Mouse (Mus musculus) kidney, embryonic 14.5 days (tissue): ENCODE measurements around the gene Ammecr1. TPM values are rescaled to one million over a fixed set of nuclear protein-coding genes. Genes with fewer than 3 reads are reported as not detected.
A peak's percentile ranks its signal among the peaks of the same experiment; 100 is the strongest.

Experiments
- ATAC-seq: fragments of 200-750 bp; cut with Nextera tagmentation; 2 replicates; pipeline ENCODE4 v1.8.0; 2017; ENCODE audit warnings: moderate number of reproducible peaks, mild to moderate bottlenecking, moderate TSS enrichment, moderate library complexity; ENCODE audit not compliant: low FRiP score, low TSS enrichment
- H3K27ac ChIP-seq: fragments of 300-500 bp; sonication (generic); 2 replicates; pipeline ENCODE4 v1.5.1; 2014; ENCODE audit warnings: low read depth, mild to moderate bottlenecking, low read length, moderate library complexity, mixed read lengths
- H3K27me3 ChIP-seq: fragments of 300-500 bp; sonication (generic); 2 replicates; pipeline ENCODE4 v1.6.1; 2014; ENCODE audit warnings: mild to moderate bottlenecking, low read length; ENCODE audit not compliant: control insufficient read depth, insufficient read depth
- H3K36me3 ChIP-seq: fragments of 300-500 bp; sonication (generic); 2 replicates; pipeline ENCODE4 v1.6.1; 2014; ENCODE audit warnings: low read length, mixed read lengths; ENCODE audit not compliant: control insufficient read depth, insufficient read depth
- H3K4me1 ChIP-seq: fragments of 300-500 bp; sonication (generic); 2 replicates; pipeline ENCODE4 v1.6.1; 2014; ENCODE audit warnings: low read length, mixed read lengths; ENCODE audit not compliant: control insufficient read depth, insufficient read depth
- H3K4me2 ChIP-seq: fragments of 300-500 bp; sonication (generic); replicated peaks from 2 replicates; pipeline ENCODE4 v1.6.1; 2014; ENCODE audit warnings: low read depth, mild to moderate bottlenecking, low read length
- H3K4me3 ChIP-seq: fragments of 300-500 bp; sonication (generic); 2 replicates; pipeline ENCODE4 v1.5.1; 2014; ENCODE audit warnings: mild to moderate bottlenecking, low read length
- H3K9ac ChIP-seq: fragments of 300-500 bp; sonication (generic); 2 replicates; pipeline ENCODE4 v1.6.1; 2014; ENCODE audit warnings: low read depth, mild to moderate bottlenecking, low read length, moderate library complexity
- H3K9me3 ChIP-seq: fragments of 300-500 bp; sonication (generic); 2 replicates; pipeline ENCODE4 v1.6.1; 2016; ENCODE audit warnings: low read length; ENCODE audit not compliant: control insufficient read depth
- WGBS: fragments of 180-500 bp; shearing (Covaris S2); extraction: QIAGEN DNeasy Blood & Tissue Kit; methylation state at CpG from one replicate; pipeline ENCODE4 v1.1.7; 2014; 5-methylcytosine and 5-hydroxymethylcytosine counted together
- polyA plus RNA-seq: library from polyadenylated mRNA; unstranded; fragments of >200 nt; fragmentation: Nextera tagmentation; extraction: Ambion mirVana; gene quantifications from 2 replicates; pipeline ENCODE4 v1.2.1, GENCODE M21; 2014

The Ammecr1 gene
- polyA plus RNA-seq, 1 experiment from 2014 or later, result 16.0 TPM

DNA sequence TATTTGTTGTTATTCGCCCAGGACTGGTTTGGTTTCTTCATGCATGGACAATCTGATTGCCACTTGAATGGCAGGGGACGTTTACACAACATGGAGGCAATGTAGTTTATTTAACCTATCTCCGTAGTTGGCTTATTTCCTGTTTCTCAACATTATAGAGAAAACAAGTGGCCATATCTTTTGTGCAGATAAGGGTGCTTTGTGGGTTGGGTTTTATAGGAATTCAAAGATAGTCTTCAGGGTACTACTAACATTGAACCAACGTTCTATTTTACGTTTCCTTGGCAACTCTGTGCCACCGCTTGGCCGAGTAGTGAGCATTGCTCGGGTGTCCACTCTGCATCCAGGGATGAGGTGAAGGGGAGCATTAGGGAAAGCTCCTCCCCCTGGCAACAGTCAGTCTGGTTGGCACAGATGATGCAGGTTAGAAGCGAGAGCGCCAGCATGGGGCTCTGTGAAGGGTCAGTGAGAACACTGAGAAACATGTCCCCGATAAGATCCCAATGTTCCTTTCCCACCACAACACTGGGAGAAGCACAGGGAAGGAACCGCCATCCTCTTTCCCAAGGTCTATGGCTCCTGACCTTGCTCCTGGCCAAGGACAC, 136.6 kb downstream of the Ammecr1 start:
- Histone ChIP-seq H3K9ac (no peak overlapping the region), H3K4me1 (peaks cover 5% of the 10 kb centered on the region; the same call in 1 of the 2 replicates), H3K27ac (no peak overlapping the region), H3K27me3 (peaks cover 2% of the 10 kb centered on the region; the same call in 1 of the 2 replicates), H3K36me3 (no peaks in the 10 kb centered on the region), H3K9me3 (no peaks in the 10 kb centered on the region), H3K4me2 (no peak overlapping the region), H3K4me3 (no peak overlapping the region)
- no peak for ATAC-seq
- WGBS, result 77% methylated on average over 12 of the region's 12 CpGs

DNA sequence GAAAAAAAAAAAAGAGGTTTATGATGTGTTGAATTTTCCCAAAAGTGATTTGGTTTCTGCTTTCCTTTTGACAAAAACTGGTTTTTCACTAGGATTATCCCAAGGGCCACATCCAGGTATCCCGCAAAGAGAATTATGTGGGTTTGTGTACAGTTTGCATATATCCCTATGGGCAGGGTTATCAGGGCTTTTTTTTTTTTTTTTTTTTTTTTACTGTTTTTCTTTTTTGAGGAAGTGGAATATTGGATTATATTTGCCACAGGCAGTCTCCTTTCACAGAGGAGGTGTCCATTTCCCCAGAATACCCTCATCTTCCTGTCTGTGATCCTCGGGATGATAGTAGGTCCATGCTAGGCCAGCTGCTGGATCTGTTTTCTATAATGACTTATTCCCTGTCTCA, 137.3 kb downstream of the Ammecr1 start:
- H3K4me1 ChIP-seq, result peaks cover 5% of the 10 kb centered on the region; the same call in 1 of the 2 replicates
- H3K4me3 ChIP-seq, result no peak overlapping the region
- H3K36me3 ChIP-seq, result no peaks in the 10 kb centered on the region
- H3K27me3 ChIP-seq, result no peaks in the 10 kb centered on the region; the same call in 1 of the 2 replicates
- H3K27ac ChIP-seq, result no peak overlapping the region
- H3K4me2 ChIP-seq, result no peak overlapping the region
- H3K9me3 ChIP-seq, result no peaks in the 10 kb centered on the region
- ATAC-seq, result no peak
- H3K9ac ChIP-seq, result no peak overlapping the region
- 68% methylated on average over 2 of the region's 2 CpGs for WGBS

DNA sequence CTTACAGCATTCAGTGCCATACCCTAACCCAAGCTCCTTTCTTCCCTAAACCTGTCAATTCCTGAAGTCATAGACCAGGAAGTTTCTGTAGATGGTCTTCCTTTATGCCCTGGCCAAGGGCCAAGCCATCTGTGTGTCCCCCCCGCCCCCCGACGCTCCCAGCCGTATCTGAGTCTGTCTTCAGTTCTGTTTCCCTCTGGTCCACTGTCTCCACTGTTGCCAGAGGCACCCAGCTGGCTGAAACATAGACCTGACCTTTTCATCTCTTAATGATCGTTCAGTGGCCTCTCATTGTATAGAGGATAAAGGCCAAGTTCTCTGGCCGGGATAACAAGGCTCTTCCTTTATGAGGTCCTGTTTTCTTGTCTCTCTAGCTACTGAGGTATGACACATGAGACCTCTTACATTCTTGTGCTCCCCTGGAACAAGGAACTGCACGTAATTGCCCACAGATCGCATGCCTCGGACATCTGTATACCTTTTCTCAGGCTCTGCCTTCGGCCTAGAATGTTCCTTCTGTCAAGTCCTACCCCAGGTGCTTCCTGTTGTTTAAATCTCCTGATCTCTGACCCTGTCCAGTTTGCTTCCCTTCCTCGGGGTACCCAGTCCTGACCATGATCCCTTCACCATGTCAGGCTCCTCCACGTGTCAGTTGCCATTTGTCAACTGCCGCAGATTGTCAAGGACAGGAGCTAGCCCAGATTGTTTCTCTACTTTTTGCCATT, 138.2 kb downstream of the Ammecr1 start:
- H3K4me2 ChIP-seq, result no peak overlapping the region

DNA sequence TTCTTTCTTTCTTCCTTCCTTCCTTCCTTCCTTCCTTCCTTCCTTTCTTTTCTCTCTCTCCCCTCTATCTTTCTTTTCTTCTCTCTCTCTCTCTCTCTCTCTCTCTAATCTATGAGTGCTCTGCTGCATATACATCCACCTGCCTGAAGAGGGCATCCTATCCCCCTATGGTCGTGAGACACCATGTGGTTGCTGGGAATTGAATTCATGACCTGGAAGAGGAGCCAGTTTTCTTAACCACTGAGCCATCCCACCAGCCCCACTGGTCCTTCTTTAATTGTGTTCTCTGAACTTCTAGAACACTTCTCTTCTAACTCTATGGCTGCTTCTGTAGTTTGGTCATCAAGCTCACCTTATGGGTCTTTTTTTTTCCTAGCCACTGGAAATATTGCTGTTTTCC, 138.9 kb downstream of the Ammecr1 start:
- Histone ChIP-seq H3K4me1 (peaks cover 5% of the 10 kb centered on the region; the same call in 1 of the 2 replicates), H3K27ac (no peak overlapping the region), H3K36me3 (no peaks in the 10 kb centered on the region), H3K9me3 (no peaks in the 10 kb centered on the region), H3K27me3 (no peaks in the 10 kb centered on the region; the same call in 1 of the 2 replicates), H3K4me2 (no peak overlapping the region), H3K4me3 (no peak overlapping the region), H3K9ac (no peak overlapping the region)
- 32% methylated on average over 1 of the region's 1 CpGs for WGBS
- no peak for ATAC-seq

More for the DNA sequence above, 138.2 kb downstream of the Ammecr1 start:
- H3K27ac ChIP-seq, result no peak overlapping the region
- no peaks in the 10 kb centered on the region; the same call in 1 of the 2 replicates for H3K27me3 ChIP-seq
- no peak overlapping the region for H3K4me3 ChIP-seq
- ATAC-seq, result no peak
- H3K9me3 ChIP-seq, result no peaks in the 10 kb centered on the region
- H3K36me3 ChIP-seq, result no peaks in the 10 kb centered on the region
- H3K9ac ChIP-seq, result no peak overlapping the region
- 58% methylated on average over 13 of the region's 13 CpGs for WGBS
- H3K4me1 ChIP-seq, result peaks cover 5% of the 10 kb centered on the region; the same call in 1 of the 2 replicates

DNA sequence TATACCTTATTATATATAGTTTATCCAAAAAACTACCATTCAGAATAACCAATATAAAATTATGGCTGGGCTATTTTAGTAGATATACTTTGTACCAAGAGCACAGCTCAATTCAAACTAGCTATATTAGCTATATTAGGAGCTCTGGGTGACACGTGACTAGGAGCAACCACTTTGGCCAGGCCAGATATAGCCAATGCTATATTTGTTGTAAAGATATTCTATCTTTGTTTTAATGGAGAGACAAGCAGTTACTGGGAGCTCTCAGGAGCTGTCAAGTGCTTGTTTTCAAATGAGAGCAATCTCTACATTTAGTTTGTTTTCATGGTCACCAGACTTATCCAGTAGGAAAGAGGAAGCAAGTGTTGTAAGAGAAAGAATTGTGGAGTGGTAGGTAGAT, 141.2 kb downstream of the Ammecr1 start:
- H3K9me3 ChIP-seq, result no peaks in the 10 kb centered on the region
- H3K4me2 ChIP-seq, result no peak overlapping the region
- WGBS, result 79% methylated on average over 1 of the region's 1 CpGs
- no peaks in the 10 kb centered on the region for H3K36me3 ChIP-seq
- ATAC-seq, result no peak
- no peak overlapping the region for H3K27ac ChIP-seq
- no peaks in the 10 kb centered on the region; the same call in 1 of the 2 replicates for H3K27me3 ChIP-seq
- H3K4me3 ChIP-seq, result no peak overlapping the region
- no peak overlapping the region for H3K9ac ChIP-seq
- peaks cover 3% of the 10 kb centered on the region; the same call in 1 of the 2 replicates for H3K4me1 ChIP-seq

DNA sequence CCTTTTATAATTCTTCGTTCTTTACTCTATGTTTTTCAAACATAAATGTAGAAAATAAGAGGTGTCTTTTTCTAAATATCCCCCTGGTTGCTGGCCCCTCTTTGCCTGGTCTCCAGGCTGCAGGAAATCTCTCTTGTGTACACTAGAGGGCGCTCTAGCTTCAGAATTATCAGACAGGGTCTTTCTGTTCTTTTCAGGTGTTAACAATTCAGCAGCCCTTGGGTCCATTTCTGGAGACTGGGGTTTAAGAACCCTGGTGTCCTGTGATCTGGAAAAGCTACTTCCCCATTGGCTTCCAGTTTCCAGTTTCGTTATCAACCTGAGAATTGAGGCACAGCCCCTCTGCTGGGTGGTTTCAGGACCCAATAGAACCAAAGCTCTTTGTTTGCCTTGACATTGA, 144.7 kb downstream of the Ammecr1 start:
- H3K9me3 ChIP-seq, result no peaks in the 10 kb centered on the region
- no peaks in the 10 kb centered on the region; the same call in 1 of the 2 replicates for H3K27me3 ChIP-seq
- no peak for ATAC-seq
- no peaks in the 10 kb centered on the region for H3K36me3 ChIP-seq
- peaks cover 3% of the 10 kb centered on the region; the same call in 1 of the 2 replicates for H3K4me1 ChIP-seq
- no peak overlapping the region for H3K4me3 ChIP-seq
- no peak overlapping the region for H3K27ac ChIP-seq
- no peak overlapping the region for H3K9ac ChIP-seq
- no peak overlapping the region for H3K4me2 ChIP-seq
- WGBS, result 35% methylated on average over 3 of the region's 3 CpGs

DNA sequence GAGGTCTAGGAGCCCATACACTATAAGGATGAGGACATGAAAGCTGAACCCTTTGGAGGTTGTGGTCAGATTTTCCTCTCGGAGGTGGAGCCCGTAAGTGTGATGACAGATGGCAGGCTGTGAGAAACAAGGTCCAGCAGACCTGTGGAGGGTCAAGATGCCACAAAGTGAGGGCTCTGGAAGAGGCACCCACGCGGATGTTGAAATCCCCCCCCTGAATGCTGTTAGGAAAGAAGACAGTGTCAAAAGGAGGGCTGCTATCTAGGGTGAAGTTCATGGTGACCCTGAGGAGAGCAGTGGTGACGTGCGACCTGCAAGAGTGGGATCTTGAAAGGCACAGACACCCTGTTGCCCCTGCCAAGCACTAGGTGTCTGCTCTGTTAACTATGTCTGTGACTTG, 145.3 kb downstream of the Ammecr1 start:
- Histone ChIP-seq H3K4me2 (no peak overlapping the region), H3K4me3 (no peak overlapping the region), H3K36me3 (no peaks in the 10 kb centered on the region), H3K9ac (no peak overlapping the region), H3K9me3 (no peaks in the 10 kb centered on the region), H3K27me3 (no peaks in the 10 kb centered on the region), H3K27ac (no peak overlapping the region), H3K4me1 (0 out of 2 replicates have a peak, but pooled peaks cover 3% of the 10 kb centered on the region)
- WGBS, result 76% methylated on average over 6 of the region's 6 CpGs
- ATAC-seq, result no peak

DNA sequence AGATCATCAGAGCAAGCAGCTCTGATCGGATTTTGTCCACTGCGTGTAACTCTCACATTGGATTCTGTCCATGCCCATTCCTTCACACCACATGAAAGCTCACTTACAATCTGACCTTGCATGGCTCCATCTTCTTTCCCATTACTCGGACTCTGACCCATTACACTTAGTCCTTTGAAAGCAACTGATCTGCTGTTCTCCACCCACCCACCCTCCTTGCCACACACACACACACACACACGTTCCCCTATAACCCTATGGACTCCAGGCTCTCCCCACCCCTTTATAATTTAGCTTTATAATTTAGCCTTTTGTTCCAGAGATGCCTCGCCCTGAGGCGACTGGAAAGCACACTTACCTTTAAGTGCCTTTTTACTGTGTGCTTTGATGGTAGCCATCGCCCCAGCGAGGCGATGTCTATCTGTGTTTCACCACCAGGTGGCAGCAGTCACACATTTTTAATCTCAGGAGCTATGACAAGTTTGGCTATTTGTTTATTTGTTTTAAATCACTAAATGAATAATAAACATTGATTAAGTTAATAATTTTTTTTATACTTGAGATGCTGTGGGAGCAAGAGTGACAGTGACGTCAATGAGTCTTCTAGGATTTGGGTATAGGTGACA, 148.4 kb downstream of the Ammecr1 start:
- no peaks in the 10 kb centered on the region for H3K9me3 ChIP-seq
- no peak overlapping the region for H3K4me3 ChIP-seq
- peak; percentile 43; the same call in 1 of the 2 replicates for ATAC-seq
- 39% methylated on average over 10 of the region's 10 CpGs for WGBS
- H3K27me3 ChIP-seq, result no peaks in the 10 kb centered on the region
- H3K9ac ChIP-seq, result no peak overlapping the region
- no peaks in the 10 kb centered on the region for H3K36me3 ChIP-seq
- H3K4me2 ChIP-seq, result no peak overlapping the region
- 0 out of 2 replicates have a peak, but pooled peaks cover 3% of the 10 kb centered on the region for H3K4me1 ChIP-seq
- H3K27ac ChIP-seq, result no peak overlapping the region
